Mouse (Mus musculus): ENCODE results near the gene Rreb1. TPM values are rescaled to one million over a fixed set of nuclear protein-coding genes. Genes with fewer than 3 reads are reported as not detected.

The Rreb1 gene
- total and polyA plus RNA-seq, 3 experiments, result 8.1 to 34.0 TPM; not detected in 1

- H3K27me3 ChIP-seq (ENCODE audit: control insufficient read depth in 1 of 2, insufficient read depth in 2 of 2, low read length in 2 of 2), result no peaks in the 10 kb centered on the region
- H3K27ac ChIP-seq (ENCODE audit: control insufficient read depth, low read depth, low read length), result no peak overlapping the region
- no peak overlapping the region for H3K4me3 ChIP-seq (ENCODE audit: control insufficient read depth in 1 of 2, insufficient read depth in 1 of 2, low read depth in 2 of 2, low read length in 2 of 2)
- DNase-seq (ENCODE audit: low read depth, low spot score), result no peak
- H3K9me3 ChIP-seq (replicated peaks; ENCODE audit: insufficient read depth, low read length), result no peaks in the 10 kb centered on the region; the same call in 1 of the 2 replicates
- TF ChIP-seq SIN3A (IDR thresholded peaks at IDR 0.05; ENCODE audit: low read length), result no peak
- TF ChIP-seq RAD21 (IDR thresholded peaks at IDR 0.05; ENCODE audit: low read depth, low read length), result no peak
- TF ChIP-seq UBTF (IDR thresholded peaks at IDR 0.05; ENCODE audit: borderline replicate concordance, insufficient read depth, low read depth, low read length), result no peak
- TF ChIP-seq RCOR1 (IDR thresholded peaks at IDR 0.05; ENCODE audit: low read depth, low read length), result no peak
- TF ChIP-seq ETS1 (IDR thresholded peaks at IDR 0.05; ENCODE audit: low read depth, low read length), result no peak
- TF ChIP-seq TBP (IDR thresholded peaks at IDR 0.05; ENCODE audit: low read depth, low read length), result no peak
- no peak for TF ChIP-seq CTCF (IDR thresholded peaks at IDR 0.05 in 2 of 3, conservative IDR thresholded peaks at IDR 0.05 in 1 of 3; ENCODE audit: control insufficient read depth in 1 of 3, insufficient read depth in 1 of 3, low read depth in 2 of 3, low read length in 3 of 3, poor library complexity in 1 of 3, severe bottlenecking in 1 of 3)
- TF ChIP-seq ELF1 (IDR thresholded peaks at IDR 0.05; ENCODE audit: low read depth, low read length), result no peak
- TF ChIP-seq POLR2AphosphoS5 (IDR thresholded peaks at IDR 0.05; ENCODE audit: borderline replicate concordance, low read depth, low read length), result no peak
- no peak for TF ChIP-seq MAX (IDR thresholded peaks at IDR 0.05; ENCODE audit: low read length)
- no peak for TF ChIP-seq MYC (IDR thresholded peaks at IDR 0.05; ENCODE audit: low read depth, low read length)
- TF ChIP-seq MAZ (IDR thresholded peaks at IDR 0.05; ENCODE audit: low read depth, low read length), result no peak
- no peak for TF ChIP-seq NELFE (IDR thresholded peaks at IDR 0.05; ENCODE audit: low read depth, low read length)
- no peak for TF ChIP-seq TAL1 (IDR thresholded peaks at IDR 0.05; ENCODE audit: low read length)
- no peak for TF ChIP-seq CHD1 (IDR thresholded peaks at IDR 0.05; ENCODE audit: low read depth, low read length)
- no peak for TF ChIP-seq ZKSCAN1 (IDR thresholded peaks at IDR 0.05; ENCODE audit: low read depth, low read length)
- no peaks in the 10 kb centered on the region for H3K79me2 ChIP-seq (ENCODE audit: control insufficient read depth, insufficient read depth, low read length, poor library complexity)
- no peaks in the 10 kb centered on the region for H3K4me1 ChIP-seq (ENCODE audit: control insufficient read depth in 1 of 2, insufficient read depth in 2 of 2, low read length in 2 of 2)
- H3K36me3 ChIP-seq (ENCODE audit: control insufficient read depth in 1 of 2, insufficient read depth in 2 of 2, low read length in 2 of 2), result peaks cover 0 to 28% of the 10 kb centered on the region in 2 experiments; a peak in 2 of 4 replicates
- no peak overlapping the region for H3K9ac ChIP-seq (ENCODE audit: control insufficient read depth, low read depth, low read length, poor library complexity, severe bottlenecking)
Observed at GRCm38 (mm10) chr13:37936351-37936750, 158.2 kb downstream of the Rreb1 start.

GRCm38 (mm10) chr13:37940167-37940566 lies 162.0 kb downstream of the Rreb1 start:
- no peak overlapping the region for H3K9ac ChIP-seq (ENCODE audit: control insufficient read depth, low read depth, low read length, poor library complexity, severe bottlenecking)
- H3K27me3 ChIP-seq (ENCODE audit: control insufficient read depth in 1 of 2, insufficient read depth in 2 of 2, low read length in 2 of 2), result no peaks in the 10 kb centered on the region
- no peak overlapping the region for H3K27ac ChIP-seq (ENCODE audit: control insufficient read depth, low read depth, low read length)
- no peak for DNase-seq (ENCODE audit: low read depth, low spot score)
- H3K9me3 ChIP-seq (replicated peaks; ENCODE audit: insufficient read depth, low read length), result no peaks in the 10 kb centered on the region; the same call in 1 of the 2 replicates
- TF ChIP-seq UBTF (IDR thresholded peaks at IDR 0.05; ENCODE audit: borderline replicate concordance, insufficient read depth, low read depth, low read length) (no peak), MAZ (IDR thresholded peaks at IDR 0.05; ENCODE audit: low read depth, low read length) (no peak), TCF12 (IDR thresholded peaks at IDR 0.05; ENCODE audit: low read depth, low read length) (no peak), USF2 (IDR thresholded peaks at IDR 0.05; ENCODE audit: borderline replicate concordance in 1 of 2, insufficient read depth in 1 of 2, low read depth in 1 of 2, low read length in 2 of 2) (no peak), ETS1 (IDR thresholded peaks at IDR 0.05; ENCODE audit: low read depth, low read length) (no peak), SMC3 (IDR thresholded peaks at IDR 0.05; ENCODE audit: low read depth, low read length) (no peak), MAX (IDR thresholded peaks at IDR 0.05; ENCODE audit: low read length) (no peak), GABPA (IDR thresholded peaks at IDR 0.05; ENCODE audit: low read depth, low read length) (no peak), ZKSCAN1 (IDR thresholded peaks at IDR 0.05; ENCODE audit: low read depth, low read length) (no peak), E2F4 (IDR thresholded peaks at IDR 0.05; ENCODE audit: borderline replicate concordance, low read depth, low read length) (no peak), GATA1 (IDR thresholded peaks at IDR 0.05; ENCODE audit: low read depth, low read length) (no peak), NRF1 (IDR thresholded peaks at IDR 0.05; ENCODE audit: insufficient read depth, low read depth, low read length, poor library complexity, severe bottlenecking) (no peak), NELFE (IDR thresholded peaks at IDR 0.05; ENCODE audit: low read depth, low read length) (no peak), KAT2A (conservative IDR thresholded peaks at IDR 0.05; ENCODE audit: low read depth, low read length) (no peak), HCFC1 (IDR thresholded peaks at IDR 0.05; ENCODE audit: low read depth, low read length) (no peak)
- H3K4me3 ChIP-seq (ENCODE audit: control insufficient read depth in 1 of 2, insufficient read depth in 1 of 2, low read depth in 2 of 2, low read length in 2 of 2), result no peak overlapping the region
- peaks cover 0 to 21% of the 10 kb centered on the region in 2 experiments; a peak in 2 of 4 replicates for H3K36me3 ChIP-seq (ENCODE audit: control insufficient read depth in 1 of 2, insufficient read depth in 2 of 2, low read length in 2 of 2)
- H3K79me2 ChIP-seq (ENCODE audit: control insufficient read depth, insufficient read depth, low read length, poor library complexity), result no peaks in the 10 kb centered on the region
- no peaks in the 10 kb centered on the region for H3K4me1 ChIP-seq (ENCODE audit: control insufficient read depth in 1 of 2, insufficient read depth in 2 of 2, low read length in 2 of 2)
